Mouse (Mus musculus) megakaryocyte, adult 5-6 weeks (primary cell): Measurements from ENCODE around the gene Frmd5. TPM values are rescaled to one million over a fixed set of nuclear protein-coding genes. Genes with fewer than 3 reads are reported as not detected.

Source experiments
- ATAC-seq: 2 replicates; pipeline ENCODE4 v1.8.0; 2016; ENCODE audit warnings: mild to moderate bottlenecking, inconsistent platforms; ENCODE audit not compliant: poor library complexity, severe bottlenecking
- total RNA-seq, 2 experiments: library from RNA; stranded (forward) in 1 of 2; stranded (reverse) in 1 of 2; fragments of 153-499, 151-499 nt in 1 of 2; fragments of 221-1000, 200-1000 nt in 1 of 2; gene quantifications; 2 replicates each; pipeline versions ENCODE4 v1.2.3 to v1.2.4; 2015 to 2017

The Frmd5 gene
- total RNA-seq, 2 experiments from 2014 or later, result not detected

- ATAC-seq, result no peak
Observed at GRCm38 (mm10) chr2:121699331-121699730, 107.6 kb downstream of the Frmd5 start.

- ATAC-seq, result no peak
Observed at GRCm38 (mm10) chr2:121695436-121695835, 111.5 kb downstream of the Frmd5 start.

GRCm38 (mm10) chr2:121688107-121688506, 118.8 kb downstream of the Frmd5 start:
- no peak for ATAC-seq

DNA sequence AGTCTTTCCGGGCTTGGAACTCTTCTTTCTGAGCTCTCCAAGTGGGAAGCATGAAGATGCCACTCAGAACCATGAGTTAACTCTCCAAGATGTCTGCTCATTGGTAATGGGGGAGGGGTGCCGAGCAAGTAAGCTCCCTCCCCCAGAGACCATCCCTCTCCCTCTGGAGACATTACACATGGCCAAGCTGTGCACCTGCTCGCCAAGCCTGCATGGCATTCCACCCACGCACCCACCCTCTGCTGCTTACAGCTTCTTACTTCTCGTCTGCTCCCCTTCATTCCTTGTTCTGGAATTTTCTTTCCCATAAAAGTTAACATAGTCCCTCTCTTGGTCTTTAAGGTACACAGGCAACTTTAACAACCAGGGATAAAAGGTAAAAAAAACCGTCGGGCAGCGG, 123.3 kb downstream of the Frmd5 start:
- ATAC-seq, result no peak

DNA sequence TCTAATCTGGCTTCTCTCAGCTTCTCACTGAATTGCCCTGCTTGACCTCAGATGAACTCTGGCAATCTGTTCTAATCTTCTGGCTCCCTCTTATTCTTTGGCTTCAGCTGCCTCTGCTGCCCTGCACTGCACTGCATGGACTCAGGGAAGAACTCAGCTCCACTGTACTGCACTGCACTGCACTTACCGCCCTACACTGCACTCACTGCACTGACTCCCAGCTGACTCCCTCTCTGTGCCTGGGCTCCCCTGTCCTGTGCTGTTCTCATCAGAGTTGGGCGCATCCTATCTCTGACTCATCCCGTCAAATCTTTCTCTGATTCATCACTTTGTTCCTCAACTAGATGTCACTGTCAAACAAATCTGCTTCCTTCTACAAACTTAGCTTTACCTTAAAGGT, 124.5 kb downstream of the Frmd5 start:
- ATAC-seq, result no peak

GRCm38 (mm10) chr2:121679711-121680110, 127.2 kb downstream of the Frmd5 start:
- ATAC-seq, result no peak

GRCm38 (mm10) chr2:121677649-121677986, 129.3 kb downstream of the Frmd5 start:
- ATAC-seq, result no peak

DNA sequence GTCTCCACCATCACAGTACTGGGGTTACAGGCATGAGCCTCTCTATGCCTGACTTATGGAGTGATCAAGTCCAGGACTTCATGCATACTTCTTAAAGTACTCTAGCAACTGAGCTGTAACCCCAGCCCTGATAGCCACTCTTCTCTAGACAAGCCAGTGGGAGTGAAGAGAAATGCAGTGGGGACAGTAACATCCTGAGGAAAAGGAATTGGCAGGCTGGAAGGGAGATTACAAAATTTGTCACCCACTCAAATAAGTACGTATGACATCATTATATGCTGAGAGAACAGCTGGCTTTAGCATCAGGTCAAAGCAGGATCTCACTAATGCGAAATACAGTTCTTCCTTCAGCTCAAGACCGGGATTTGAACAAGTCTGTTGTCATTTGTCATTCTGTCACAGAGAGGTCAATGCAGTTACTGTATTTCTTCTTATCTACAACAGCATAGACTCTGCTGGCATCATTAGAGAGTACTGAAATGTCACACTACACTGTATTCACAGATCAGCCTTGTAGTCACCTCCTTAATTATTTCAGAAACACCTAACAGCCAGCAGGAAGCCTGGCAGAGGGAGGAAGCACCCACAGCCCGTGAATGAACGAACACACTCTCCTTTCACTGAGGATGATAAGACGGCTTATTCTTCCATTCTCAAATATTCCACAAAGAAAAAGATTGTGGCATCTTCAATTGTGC, 129.8 kb downstream of the Frmd5 start:
- no peak for ATAC-seq

GRCm38 (mm10) chr2:121675895-121676294, 131.0 kb downstream of the Frmd5 start:
- no peak for ATAC-seq

DNA sequence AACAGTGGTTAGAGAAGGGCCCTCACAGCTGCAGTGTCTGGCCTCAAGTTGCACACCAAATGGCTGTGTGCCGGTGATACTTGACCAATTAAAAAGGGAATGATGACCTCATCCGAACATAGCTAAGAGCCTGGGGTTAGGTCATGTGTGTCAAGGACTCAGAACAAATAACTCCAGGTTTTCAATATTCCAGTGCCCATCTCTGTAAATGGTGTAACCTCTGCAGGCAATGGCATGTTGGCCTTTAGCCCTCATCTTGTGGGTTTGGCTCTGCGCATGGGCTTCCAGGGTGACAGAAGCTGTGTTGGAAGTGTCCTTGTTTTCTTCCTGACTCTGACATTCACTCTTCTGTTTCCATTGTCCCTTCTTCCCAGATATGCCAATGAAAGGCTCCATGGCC, 131.8 kb downstream of the Frmd5 start:
- ATAC-seq, result no peak

DNA sequence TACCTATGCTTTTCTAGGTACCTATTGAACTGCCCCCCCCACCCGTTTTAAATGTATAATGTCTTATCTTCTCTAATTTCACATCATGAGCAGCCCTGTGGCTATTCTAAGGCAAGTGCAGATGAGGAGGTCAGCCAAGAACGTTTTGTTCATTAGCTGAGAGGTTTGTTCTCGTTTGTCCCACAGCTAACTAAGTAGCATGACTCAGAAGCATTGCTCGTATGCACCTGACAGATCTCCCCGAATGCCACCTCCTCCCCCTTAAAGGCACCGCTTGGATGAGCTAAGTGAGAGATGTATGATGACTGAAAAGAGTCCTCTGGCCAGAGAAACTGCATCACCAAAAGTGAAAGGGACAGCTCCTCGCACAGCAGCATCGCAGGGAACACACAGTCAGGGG, 132.7 kb downstream of the Frmd5 start:
- ATAC-seq, result no peak

DNA sequence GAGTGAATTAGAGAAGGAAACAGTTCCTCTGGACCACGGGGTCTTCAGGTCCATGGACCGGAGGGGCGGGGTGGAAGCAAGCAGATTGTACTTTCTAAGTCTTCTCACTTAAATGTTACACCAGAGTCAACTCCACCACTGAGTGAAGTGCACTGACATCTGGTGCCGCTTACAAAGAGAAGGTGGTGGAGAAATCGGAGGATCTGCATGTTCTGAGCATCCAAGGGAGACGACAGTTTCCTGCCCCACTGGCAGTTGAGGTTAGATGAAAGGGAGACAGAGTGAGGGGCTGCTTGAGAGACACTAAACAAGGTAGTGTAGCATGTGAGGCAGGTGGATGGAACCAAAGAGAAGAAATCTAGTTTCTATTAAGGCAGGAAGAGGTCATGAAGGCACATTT, 137.0 kb downstream of the Frmd5 start:
- ATAC-seq, result no peak

- ATAC-seq, result no peak
Observed at GRCm38 (mm10) chr2:121668256-121668655, 138.6 kb downstream of the Frmd5 start.

DNA sequence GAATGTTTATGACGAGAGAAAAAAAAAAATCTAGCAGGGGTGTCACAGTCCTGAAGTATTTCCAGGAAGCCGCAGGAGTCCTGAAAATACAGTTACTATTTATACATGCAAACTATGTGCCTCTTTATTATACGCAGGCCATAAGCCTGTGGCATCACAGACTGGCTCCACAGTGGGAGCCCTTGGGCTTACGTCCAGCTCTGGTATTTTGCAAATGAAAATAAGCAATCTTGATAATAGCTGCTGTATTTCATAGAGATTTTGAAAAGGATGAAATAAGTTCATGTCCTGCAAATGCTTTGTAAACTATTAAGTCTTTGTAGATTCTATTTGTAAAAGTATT, 145.8 kb downstream of the Frmd5 start:
- ATAC-seq, result no peak

DNA sequence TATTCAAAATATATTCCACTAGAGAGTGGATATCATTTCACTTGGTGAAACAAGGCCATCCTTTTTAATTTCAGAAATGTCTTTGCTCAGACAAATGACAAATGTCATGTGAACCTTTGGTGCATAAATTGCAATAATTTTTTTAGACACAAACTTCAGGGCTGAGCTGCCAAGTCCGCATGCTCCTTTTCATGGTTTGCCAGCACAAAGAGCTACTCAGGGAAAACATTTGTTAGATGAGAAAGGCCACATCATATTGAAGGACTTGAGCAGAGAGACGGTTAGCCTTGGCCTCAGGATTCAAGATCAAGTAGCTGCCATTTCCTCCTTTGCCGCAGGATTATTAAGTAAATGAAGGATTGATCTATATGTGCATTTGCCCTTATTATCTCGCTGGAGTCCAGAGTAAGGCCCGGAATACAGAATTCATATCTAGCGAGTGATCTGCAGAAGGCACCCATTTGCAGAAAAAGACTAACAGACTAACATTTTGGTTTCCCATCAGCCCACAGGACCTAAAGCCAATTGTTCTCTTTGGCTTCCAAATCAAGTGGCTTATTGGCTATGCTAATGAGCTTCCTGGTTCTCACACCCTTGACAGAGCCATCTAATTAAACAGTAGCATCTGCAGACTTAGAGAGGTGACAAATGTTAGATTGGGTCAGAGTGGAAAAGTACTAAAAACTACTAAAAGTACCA, 146.3 kb downstream of the Frmd5 start:
- ATAC-seq, result no peak

DNA sequence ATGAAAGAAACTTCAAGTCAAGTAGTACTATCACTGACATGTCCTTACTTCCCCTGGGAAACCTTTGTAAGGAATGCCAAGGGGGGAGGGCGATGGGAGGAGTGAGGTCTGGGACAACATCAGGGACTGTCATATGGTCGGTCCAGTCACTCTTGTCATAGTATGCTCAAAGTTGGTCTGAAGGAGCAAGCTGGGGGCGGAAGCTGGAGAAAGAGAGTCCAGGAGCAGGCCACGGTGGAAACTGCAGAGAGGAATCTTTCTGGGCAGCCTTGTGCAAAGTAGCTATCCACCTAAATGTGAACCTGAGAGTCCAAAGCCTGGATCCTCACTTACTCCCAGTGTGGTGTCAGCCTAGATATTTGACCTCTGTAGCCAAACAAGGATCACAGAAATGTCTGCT, 147.5 kb downstream of the Frmd5 start:
- no peak for ATAC-seq

- ATAC-seq, result no peak
Observed at GRCm38 (mm10) chr2:121658123-121658767, 148.6 kb downstream of the Frmd5 start.

GRCm38 (mm10) chr2:121655966-121656365, 150.9 kb downstream of the Frmd5 start:
- no peak for ATAC-seq

DNA sequence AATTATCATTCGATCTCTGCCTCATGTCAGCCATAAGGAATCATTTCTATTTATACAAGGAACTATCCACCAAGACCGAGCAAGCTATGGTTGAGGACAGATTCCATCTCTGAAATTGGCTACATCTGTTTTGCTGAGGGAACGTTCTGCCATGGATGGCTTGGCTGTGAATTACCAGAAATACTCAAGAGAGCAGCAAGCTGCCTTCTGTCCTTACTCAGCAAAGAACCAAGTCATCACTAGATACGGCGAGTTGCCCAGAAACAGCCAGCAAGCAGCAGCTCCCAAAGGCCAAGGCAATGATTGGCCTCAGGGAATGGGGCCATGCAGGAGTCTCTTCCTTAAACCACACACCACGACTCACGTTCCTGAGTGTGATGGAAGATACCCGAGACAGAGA, 151.8 kb downstream of the Frmd5 start:
- ATAC-seq, result no peak

- no peak for ATAC-seq
Observed at GRCm38 (mm10) chr2:121646528-121646927, 160.4 kb downstream of the Frmd5 start.

DNA sequence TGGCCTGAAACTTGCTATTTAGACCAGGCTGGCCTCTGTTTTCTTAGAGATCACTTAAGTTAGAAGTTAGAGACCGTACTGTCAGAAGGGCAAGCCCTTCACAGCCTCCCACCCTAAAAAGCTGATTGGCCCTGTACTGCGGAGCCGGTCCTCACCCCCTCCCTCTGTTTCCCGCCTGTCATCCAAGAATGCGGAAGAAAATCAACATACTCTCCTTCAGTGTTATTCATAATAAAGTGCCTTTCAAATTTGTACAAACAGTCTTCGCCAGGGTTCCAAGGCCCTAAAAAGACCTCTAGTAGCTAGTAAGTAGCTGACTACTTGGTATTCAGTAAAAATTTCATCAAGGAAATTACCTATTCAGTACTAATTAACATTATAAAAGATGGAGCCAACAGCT, 164.0 kb downstream of the Frmd5 start:
- ATAC-seq, result no peak

DNA sequence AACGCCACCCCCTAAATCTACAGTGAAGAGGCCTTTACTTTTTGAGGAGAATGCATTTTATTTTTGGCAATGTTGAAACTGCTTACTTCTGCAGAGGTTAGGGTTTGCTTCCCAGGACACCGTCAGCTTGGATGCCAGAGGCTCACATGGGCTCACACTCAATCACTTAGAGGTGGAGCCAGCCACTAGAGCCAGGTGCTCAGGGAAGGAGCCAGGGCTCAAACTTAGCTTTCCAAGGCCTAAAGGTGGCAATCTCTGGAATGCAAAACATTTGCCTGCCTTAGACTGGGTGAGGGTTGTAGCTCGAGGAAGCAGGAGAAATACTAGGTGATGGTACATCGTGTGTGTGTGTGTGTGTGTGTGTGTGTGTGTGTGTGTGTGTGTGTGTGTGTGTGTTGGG, 174.8 kb downstream of the Frmd5 start:
- no peak for ATAC-seq
